Mouse (Mus musculus): ENCODE measurements around the gene Wdr20. TPM values are rescaled to one million over a fixed set of nuclear protein-coding genes. Genes with fewer than 3 reads are reported as not detected.
"Not testable (repeated sequence)": the region's sequence is repeated elsewhere in the genome, so short reads cannot be mapped to it uniquely, and the experiment has no call there.

The Wdr20 gene
- total RNA-seq, 2 experiments from 2014 or later: 45.9 to 46.6 TPM

DNA sequence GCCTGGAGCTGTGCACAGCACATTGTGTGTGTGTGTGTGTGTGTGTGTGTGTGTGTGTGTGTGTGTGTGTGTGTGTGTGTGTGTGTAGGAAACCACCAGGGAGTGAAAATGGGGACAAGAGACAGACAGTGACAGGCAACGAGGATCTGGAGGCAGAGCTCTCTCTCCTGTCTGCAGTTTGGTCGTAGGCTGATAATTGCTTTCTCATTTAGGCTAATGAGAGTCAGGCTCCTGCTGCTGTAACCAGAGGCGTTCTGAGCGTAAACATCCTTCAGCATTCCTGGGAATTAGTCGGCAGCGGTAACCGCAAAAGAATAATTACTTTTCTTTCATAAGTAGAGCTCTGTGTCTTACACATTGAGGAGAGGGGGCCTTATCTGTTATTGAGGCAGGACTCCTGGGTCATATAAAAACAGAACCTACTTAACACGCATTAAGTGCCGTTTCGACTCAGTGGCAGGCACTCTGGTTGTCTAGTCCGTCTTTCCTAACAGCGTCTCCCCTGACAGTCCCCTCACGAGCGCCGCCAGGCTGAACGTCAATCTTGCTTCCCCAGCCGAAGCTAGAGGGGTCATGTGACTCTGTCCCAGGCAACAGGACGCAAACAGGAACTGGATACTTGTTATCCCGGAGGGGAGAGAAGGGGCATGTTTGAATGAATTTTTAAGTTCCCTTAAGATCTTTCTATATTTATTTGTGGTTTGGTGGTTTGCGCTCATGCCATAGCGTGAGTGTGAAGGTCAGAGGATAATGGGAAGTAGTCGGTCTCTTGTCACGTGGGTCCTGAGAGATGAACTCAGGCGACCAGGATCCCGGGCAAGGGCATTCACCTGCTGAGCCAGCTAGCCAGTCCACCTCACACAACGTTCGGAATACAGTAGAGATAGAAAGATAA, 31.2 kb upstream of the Wdr20 start:
- DNase-seq (ENCODE audit: low spot score in 2 of 2): no peak
- intact Hi-C loops (cut with DNase I): no loop called here

DNA sequence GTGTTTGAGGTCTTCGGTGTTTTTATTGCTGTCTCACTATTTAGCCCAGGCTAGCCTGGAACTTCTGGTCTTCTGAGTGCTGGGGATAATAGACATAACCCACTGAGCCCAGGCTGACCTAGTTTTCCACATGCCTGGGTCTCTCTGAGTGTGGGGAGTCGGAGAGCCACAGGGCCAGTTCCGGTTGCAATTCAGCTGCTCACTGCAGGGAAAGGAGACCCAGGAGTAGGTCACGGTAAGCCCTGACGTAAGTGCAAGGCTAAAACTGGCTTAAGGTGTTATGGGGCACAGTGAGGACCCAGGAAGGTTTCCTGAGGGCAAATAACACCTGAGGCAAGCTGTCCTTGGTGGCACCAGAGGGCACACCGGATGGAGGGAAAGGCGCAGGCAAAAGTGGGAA, 30.3 kb upstream of the Wdr20 start:
- DNase-seq (ENCODE audit: low spot score in 2 of 2): no peak
- intact Hi-C loops (cut with DNase I): no loop called here

DNA sequence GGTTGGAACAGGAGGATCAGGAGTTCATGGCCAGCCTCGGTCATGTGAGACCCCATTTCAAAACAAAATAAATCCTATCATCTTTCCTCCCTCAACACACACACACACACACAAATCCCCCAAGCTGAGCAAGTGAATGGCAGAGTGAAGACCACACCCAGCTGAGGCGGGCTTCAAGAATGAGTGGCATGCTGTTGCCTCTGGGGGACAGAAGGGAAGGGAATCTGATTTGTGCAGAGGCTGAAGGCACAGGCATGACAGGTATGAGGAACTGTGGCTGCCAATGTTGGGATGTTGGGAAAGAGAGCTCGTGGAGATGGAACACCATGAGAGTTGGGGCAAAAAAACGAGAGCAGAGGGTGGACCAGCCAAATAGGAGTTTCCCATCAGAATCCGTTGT, 26.5 kb upstream of the Wdr20 start:
- no peak for DNase-seq (ENCODE audit: low spot score in 2 of 2)
- intact Hi-C loops (cut with DNase I): no loop called here

DNA sequence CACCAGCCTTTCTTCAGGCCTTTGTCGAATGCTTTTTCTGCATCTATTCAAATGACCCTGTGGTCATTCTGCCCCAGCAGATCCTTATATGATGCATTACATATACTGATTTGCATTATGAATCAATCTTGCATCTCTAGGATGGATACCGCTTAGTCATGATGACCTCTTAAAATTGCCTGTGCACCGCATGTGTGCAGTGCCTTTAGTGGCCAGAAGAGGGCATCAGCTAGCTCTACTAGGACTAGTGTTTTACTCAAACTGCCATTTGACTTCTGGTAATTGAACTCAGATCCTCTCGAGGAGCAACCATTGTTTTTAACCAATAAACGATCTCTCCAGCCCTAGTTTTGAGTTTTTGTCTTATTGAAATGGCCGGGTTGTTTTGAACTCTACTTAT, 24.0 kb upstream of the Wdr20 start:
- intact Hi-C loops (cut with DNase I): no loop called here
- no peak for DNase-seq (ENCODE audit: low spot score in 2 of 2)

DNA sequence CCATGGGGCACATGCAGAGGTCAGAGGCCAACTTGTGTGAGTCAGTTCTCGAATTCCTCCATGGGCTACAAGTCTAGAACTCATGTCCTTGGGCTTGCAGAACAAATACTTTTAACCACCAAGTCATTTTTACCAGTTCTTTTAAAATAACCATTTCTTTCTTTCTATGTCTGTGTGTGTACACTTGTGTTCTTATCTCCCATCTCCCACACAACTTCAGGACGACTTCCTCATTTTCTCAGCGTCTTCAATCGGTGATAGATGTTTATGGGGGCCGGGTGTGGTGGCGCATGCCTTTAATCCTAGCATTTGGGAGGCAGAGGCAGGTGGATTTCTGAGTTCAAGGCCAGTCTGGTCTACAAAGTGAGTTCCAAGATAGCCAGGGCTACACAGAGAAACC, 23.5 kb upstream of the Wdr20 start:
- no peak for DNase-seq (ENCODE audit: low spot score in 2 of 2)
- intact Hi-C loops (cut with DNase I): no loop called here

DNA sequence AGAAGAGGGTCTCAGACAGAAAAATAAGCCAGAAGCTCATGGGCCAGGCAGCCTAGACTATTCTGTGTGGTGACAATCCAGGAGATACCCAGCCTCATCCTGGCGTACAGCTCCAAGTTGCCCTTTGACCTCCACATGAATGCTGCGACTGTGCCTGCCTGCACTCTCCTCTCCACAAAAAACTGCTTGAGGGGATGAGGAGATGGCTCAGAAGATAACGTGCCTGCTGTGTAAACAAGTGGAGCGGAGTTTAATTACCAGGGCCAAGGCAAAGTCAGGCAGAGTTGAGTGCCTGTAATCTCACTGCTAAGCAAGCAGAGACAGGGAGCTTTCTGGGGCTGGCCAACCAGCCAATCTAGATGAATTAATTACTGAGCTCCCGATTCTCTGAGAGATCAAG, 21.7 kb upstream of the Wdr20 start:
- intact Hi-C loops (cut with DNase I): no loop called here
- DNase-seq (ENCODE audit: low spot score in 2 of 2): no peak

DNA sequence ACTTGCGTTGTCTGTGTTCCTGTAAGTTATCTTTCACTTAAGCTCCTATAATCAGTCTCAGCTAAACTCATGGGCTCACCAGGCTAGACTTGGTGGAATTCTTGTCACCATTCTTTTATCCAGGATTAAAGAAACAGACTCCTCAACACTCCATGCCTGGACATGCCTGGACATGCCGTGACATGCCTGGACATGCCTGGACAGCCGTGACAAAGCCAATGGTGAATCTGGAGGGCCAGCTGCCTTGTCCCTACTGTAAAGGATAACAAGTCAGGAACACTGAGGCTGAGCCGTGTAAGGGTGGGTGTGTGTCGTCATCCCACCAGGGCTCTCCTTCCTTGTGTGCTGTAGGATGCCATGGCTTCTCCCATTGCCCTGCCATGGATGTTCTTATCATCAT, 12.7 kb upstream of the Wdr20 start:
- no peak for DNase-seq (ENCODE audit: low spot score in 2 of 2)

DNA sequence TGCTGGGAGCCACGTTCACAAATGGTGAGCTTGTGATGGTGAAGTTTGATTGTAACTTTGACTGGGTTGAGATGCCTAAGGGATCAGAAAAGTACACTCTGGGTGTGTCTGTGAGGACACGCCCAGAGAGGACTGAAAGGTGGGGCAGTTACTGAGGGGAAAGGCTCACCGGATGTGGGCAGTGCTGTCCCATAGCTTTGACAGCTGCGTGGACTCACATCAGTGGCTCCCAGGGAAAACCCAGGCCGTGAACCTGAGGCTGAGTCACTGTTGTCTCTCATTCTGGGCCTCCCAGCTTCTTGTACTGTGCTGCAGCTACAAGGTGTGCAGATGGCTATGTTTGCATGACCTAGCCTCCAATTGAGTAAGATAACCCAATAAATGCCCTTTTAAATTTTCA, 12.3 kb upstream of the Wdr20 start:
- no peak for DNase-seq (ENCODE audit: low spot score in 2 of 2)
- intact Hi-C loops (cut with DNase I): no loop called here

More for the DNA sequence above, 12.7 kb upstream of the Wdr20 start:
- intact Hi-C loops (cut with DNase I): no loop called here

DNA sequence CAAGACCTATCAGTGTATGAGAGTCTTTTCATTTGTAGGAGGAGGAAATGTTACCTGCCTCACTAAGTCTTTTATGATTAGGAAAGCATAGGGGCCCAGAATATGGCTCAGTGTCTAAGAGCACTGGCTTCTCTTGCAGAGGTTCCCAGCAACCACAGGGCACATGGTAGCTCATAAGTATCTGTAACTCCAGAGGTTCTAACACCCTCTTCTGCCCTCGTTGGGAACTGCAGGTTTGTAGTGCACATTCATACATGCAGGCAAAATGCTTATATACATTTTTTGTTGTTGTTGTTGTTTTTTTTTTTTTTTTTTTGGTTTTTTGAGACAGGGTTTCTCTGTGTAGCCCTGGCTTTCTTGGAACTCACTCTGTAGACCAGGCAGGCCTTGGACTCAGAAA, 11.3 kb upstream of the Wdr20 start:
- intact Hi-C loops (cut with DNase I): no loop called here
- DNase-seq (ENCODE audit: low spot score in 2 of 2): no peak

DNA sequence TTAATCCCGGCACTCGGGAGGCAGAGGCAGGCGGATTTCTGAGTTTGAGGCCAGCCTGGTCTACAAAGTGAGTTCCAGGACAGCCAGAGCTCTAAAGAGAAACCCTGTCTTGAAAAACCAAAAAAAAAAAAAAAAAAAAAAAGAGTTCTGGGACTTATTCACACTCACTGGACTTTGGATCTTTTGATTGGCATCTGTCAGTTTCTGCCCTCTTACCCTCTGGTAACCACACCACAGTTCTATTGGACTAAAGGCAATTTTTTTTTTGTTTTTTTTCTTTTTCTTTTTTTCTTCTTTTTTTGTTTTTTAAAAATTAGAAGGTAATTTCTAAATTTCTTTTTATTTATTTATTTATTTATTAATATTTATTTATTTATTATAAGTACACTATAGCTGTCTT, 4.5 kb upstream of the Wdr20 start:
- not testable (repeated sequence) for DNase-seq (ENCODE audit: low spot score in 2 of 2)

DNA sequence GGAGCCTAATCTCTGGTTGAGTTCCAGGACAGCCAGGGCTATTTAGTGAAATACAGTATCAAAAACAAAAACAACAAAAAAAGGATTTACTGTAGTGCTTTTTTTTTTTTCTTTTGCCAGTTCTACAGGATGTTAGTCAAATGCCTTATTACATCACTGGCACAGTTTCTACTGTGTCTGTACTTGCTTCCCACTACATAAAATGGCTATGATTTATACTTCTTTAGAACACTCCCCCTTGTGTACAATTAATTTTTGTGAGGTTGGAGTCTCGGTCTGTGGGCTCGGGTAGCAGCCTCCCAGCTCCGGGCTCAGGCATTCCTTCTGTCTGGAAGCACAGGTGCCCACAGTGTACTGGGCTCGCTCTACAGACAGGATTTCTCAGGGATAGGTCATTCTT, 1.1 kb upstream of the Wdr20 start:
- no peak for DNase-seq (ENCODE audit: low spot score in 2 of 2)
- intact Hi-C loops (cut with DNase I): loop anchor here (5.0 kb wide), 1 partner anchor 36 kb away; no protein-coding TSS in a partner anchor

More for the DNA sequence above, 4.5 kb upstream of the Wdr20 start:
- intact Hi-C loops (cut with DNase I): not testable (repeated sequence)

DNA sequence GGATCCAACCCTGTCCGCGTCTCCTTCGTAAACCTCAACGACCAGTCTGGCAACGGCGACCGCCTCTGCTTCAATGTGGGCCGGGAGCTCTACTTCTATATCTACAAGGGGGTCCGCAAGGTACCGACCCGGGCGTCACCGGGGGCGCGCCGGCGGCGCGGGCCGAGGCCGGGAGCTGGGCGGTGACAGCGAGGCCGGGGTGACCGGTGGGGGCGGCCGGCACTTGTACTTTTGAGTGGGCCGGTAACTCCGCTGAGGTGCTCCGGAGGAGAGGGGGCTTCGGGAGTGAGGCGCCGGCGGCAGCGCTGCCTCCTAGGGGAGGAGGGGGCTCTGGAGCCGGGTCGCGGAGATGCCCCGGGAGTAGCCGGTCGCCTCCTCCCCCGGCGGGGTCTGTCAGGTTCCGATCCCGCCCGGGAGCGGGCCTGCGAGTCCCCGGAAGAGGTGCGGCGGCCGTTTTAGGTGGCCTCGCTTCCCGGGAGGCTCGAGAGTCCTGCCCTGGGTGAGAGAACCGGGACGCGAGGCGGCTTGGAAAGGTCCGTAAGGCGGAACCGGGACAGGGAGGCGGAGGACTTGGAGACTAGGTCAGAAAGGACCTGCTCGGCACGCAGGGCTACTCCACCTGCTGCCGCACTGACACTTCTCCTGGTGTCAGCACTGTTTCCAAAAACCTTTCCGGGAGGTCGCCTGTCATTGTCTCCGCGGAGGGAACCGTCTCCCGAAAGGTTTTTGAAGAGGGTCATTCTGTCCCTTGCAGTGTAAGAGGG, 596 bp downstream of the Wdr20 start:
- DNase-seq (ENCODE audit: low spot score in 2 of 2): no peak
- intact Hi-C loops (cut with DNase I): loop anchor here (2.0 to 5.0 kb wide), 2 partner anchors 34 to 96 kb away; no protein-coding TSS in a partner anchor

DNA sequence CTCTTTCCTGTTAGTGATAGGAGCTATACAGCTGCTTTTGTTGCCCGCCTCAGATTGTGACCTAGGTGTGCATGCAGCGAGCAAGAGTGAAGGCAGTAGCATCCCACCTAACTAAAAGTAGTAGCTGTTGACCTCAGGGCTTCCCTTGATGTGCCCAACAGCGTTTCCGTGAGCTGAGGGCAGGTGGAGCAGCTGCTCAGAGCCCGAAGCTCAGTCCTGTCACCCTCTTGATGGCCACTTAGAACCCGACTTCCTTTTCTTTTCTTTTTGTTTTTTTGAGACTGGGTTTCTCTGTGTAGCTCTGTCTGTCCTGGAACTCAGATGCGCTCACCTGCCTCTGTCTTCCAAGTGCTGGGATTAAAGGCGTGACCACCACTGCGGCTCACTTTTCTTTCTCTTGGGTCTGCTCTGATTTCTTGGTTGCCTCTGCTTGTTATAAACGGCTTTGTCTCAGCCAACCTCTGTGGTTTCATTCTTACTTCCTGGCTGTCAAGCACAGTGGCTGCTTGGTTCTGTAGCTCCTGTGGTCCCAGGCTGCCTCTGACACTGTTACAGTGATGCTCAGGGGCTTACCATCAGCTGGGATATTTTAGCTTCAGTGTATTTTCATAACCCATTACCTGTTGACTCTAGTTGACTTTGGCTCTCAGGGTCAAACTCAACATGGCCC, 13.2 kb downstream of the Wdr20 start:
- intact Hi-C loops (cut with DNase I): no loop called here

DNA sequence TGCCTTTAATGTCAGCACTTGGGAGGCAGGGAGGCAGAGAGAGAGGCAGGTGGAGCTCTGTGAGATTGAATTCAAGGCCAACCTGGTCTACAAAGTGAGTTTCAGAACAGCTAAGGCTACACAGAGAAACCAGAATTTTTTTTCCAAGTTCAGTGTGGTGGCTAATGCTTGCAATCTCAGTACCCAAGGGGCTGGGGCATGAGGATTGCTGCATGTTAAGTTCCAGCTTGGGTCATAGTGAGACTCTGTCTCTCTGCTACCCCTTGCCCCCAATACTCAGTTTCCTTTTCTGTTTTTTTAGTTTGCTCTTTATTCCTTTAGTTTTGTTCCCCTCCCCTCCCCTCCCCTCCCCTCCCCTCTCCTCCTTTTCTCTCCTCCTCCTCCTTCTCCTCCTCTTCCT, 15.0 kb downstream of the Wdr20 start:
- no peak for DNase-seq (ENCODE audit: low spot score in 2 of 2)
- intact Hi-C loops (cut with DNase I): no loop called here

More for the DNA sequence above, 13.2 kb downstream of the Wdr20 start:
- DNase-seq (ENCODE audit: low spot score in 2 of 2): no peak

DNA sequence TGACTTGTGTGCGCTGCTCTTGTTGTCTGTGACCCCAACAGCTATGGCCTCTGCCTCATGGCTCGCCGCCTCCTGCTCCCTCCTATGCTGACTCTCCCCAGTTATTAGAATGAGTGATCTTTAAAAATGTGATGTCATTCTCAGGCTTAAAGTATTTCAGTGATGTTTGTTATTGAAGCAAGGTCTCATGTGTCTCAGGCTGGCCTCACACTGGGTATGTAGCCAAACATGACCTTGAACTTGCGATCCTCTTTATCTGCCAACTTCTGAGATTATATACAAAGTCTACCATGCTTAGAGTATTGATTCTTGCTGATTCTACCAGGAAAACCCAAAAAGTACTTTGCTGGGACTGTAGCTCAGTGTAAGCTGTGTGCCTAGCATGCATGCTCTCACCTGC, 16.2 kb downstream of the Wdr20 start:
- intact Hi-C loops (cut with DNase I): no loop called here
- no peak for DNase-seq (ENCODE audit: low spot score in 2 of 2)

DNA sequence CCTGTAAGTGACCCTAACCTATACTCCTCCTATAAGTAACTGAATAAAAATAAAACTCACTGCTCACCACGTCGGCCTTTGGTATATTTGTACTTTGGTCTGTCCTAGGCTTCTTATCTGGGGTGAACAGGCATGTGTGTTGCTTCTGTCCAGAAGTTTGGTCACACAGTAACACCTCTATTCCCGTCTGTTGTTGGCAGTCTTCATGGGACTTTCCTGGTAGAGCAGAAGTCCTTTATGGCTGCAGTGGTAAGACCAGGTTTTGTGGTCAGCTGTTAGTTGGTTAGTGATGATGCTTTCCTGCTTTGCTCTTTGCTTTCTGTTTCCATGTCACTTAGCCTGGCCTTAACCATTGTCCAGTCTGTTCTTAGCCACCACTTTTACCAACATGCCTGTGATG, 19.4 kb downstream of the Wdr20 start:
- no peak for DNase-seq (ENCODE audit: low spot score in 2 of 2)
- intact Hi-C loops (cut with DNase I): no loop called here

DNA sequence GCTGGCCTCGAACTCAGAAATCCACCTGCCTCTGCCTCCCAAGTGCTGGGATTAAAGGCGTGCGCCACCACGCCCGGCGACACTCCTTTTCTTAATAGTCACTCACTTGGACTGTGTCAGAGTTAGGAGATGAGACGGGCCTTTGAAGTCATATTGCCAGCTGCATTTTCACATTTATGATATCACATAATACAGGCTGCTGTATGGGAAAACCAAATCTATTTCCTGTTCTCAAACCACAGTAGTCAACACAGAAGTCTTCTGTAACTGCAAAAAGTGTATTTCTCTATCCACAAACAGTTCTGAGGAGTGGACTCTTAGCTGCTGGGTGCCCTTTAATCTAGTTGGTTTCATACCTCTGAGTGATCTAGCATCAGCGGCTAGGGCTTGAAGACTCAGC, 21.2 kb downstream of the Wdr20 start:
- no peak for DNase-seq (ENCODE audit: low spot score in 2 of 2)
- intact Hi-C loops (cut with DNase I): no loop called here

DNA sequence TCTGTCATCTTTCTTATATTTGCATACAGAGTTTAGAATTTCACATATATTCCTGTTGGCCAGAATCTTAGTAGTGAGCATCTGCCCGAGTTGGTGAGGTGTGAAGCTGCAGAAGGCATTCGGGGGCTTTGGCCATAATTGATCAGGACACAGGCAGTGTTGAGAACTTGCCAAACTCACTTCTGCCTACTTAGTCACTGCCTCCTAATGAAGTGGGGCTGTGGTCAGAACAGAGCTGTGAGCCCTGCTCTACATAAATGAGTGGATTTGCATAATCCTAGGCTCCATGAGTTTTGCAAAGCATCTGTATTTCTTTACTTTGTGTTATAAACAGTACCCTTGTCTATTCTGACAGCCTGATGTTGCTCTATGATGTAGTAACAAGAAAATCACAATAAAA, 24.6 kb downstream of the Wdr20 start:
- DNase-seq (ENCODE audit: low spot score in 2 of 2): no peak
- intact Hi-C loops (cut with DNase I): no loop called here

DNA sequence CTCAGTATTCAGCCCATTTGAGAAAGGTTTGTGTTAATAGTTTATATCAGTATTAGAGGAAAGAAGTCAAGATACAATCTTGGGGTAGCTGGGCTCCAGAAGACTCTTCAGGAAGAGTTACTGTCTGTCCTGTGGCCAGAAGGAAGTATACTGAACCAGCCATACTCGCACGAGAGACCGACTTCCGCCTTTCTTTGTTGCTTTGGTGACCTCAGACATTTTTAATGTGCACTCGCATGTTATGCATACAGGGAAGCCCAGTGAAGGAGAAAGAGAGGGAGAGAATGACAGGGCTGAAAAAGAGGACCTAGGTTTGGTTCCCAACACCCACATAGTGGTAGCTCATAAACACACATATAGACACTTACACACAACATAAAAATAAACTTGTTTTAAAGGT, 26.8 kb downstream of the Wdr20 start:
- intact Hi-C loops (cut with DNase I): no loop called here

DNA sequence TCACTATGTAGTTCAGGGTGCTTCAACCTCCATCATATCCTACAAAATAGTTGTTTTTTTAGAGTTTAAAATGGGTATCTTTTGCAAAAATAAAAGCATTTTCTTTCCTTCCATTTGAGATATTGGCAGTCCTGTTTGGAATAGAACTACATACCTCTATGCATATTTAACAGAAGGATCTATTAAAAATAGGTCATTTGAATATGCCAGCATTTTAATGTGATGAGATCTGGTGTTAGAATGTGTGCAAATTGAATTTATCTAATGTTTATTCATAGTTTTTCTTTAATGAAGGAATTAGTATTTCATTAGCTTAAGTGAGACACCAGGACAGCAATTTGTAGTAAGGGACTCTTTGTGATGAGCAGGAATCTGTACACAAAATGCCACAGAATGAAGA, 30.8 kb downstream of the Wdr20 start:
- DNase-seq (ENCODE audit: low spot score in 2 of 2): no peak
- intact Hi-C loops (cut with DNase I): no loop called here

More for the DNA sequence above, 26.8 kb downstream of the Wdr20 start:
- no peak for DNase-seq (ENCODE audit: low spot score in 2 of 2)

All from left cerebral cortex, postnatal 36 days (tissue).